Mouse (Mus musculus): ENCODE data around the gene Trhr2. TPM values are rescaled to one million over a fixed set of nuclear protein-coding genes. Genes with fewer than 3 reads are reported as not detected.

Trhr2 gene
- polyA plus RNA-seq, 1 experiment: 0.07 TPM

DNA sequence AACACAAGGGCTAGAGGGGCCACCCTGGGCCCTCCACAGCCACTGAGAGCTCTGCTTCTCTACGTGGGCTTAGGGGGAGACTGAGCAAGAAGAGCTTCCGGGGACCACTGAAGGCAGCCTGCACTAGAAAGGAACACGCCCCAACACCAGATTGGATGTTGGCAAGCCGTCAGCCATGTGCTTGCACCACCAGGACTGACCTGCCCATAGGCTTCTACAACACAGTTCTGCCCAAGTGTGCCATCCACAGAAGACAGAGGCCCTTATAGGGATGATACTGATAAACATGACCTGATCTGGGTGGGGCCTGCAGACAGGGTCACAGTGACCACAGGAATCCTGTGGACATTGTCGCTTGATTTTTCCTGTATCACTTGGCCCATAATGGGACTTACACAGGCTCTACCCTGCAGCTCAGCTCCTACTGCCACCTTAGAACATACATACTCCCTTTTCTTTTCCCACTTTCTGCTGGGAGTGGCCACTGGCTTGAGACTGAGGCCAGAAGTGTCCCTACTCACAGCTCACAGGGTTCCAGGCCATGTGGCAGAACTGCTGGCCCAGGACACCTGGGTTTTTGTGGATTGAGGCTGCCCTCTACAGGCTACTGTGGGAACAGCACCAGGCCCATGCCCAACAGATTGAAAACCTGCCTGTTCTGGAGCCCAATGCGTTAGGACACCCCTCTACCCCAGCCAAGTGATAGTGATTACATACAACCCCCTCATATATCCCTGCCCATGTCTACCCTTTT, 27.6 kb downstream of the Trhr2 start:
- no peaks in the 10 kb centered on the region for H3K79me3 ChIP-seq (ENCODE audit: low read depth)
- TF ChIP-seq MAX (IDR thresholded peaks at IDR 0.05) (peak; percentile 87), MYOD1 (IDR thresholded peaks at IDR 0.05; ENCODE audit: control insufficient read depth, insufficient read length, low read depth) (no peak), CTCF (IDR thresholded peaks at IDR 0.05; ENCODE audit: control insufficient read depth, insufficient read depth, insufficient read length) (peak; percentile 90)
- H3K79me2 ChIP-seq (ENCODE audit: control insufficient read depth, insufficient read depth): no peaks in the 10 kb centered on the region
- H3K27me3 ChIP-seq (ENCODE audit: control insufficient read depth, insufficient read depth, insufficient read length): no peaks in the 10 kb centered on the region
- no peak overlapping the region for H3ac ChIP-seq (ENCODE audit: control insufficient read depth, insufficient read length, low read depth)
- no peak overlapping the region for H3K4me3 ChIP-seq (ENCODE audit: insufficient read depth, poor library complexity, severe bottlenecking)
- no peaks in the 10 kb centered on the region for H3K36me3 ChIP-seq (ENCODE audit: control insufficient read depth, insufficient read depth)

DNA sequence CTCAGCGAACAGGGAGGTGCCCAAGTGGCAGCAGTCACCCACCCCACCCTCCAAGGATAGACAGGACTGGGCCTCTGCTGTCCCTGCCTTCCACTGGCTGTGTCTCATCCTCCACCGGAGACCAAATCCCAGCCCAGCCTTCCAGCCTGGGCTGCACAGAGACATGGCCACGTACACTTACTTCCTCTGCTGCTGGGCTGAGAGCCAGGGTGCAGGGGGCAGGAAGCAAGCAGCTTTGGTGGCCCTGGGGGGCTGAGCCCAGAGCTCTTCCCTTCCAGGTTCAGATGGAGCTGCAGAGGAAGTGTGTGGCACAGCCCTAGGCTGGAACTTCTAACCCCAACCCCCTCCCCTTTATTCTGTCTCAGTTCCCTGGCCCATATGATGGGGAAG, 29.4 kb downstream of the Trhr2 start:
- Histone ChIP-seq H3ac (ENCODE audit: control insufficient read depth, insufficient read length, low read depth) (no peak overlapping the region), H3K36me3 (ENCODE audit: control insufficient read depth, insufficient read depth) (no peaks in the 10 kb centered on the region), H3K79me2 (ENCODE audit: control insufficient read depth, insufficient read depth) (no peaks in the 10 kb centered on the region), H3K4me3 (ENCODE audit: insufficient read depth, poor library complexity, severe bottlenecking) (no peak overlapping the region), H3K79me3 (ENCODE audit: low read depth) (no peaks in the 10 kb centered on the region), H3K27me3 (ENCODE audit: control insufficient read depth, insufficient read depth, insufficient read length) (no peaks in the 10 kb centered on the region)
- no peak for TF ChIP-seq MYOG (IDR thresholded peaks at IDR 0.05; ENCODE audit: control insufficient read depth, extremely low read depth, insufficient read length)
- no peak for TF ChIP-seq USF1 (IDR thresholded peaks at IDR 0.05; ENCODE audit: low read depth)
- no peak for TF ChIP-seq MAX (IDR thresholded peaks at IDR 0.05)
- TF ChIP-seq CTCF (IDR thresholded peaks at IDR 0.05; ENCODE audit: control insufficient read depth, insufficient read depth, insufficient read length): no peak
- no peak for TF ChIP-seq MYOD1 (IDR thresholded peaks at IDR 0.05; ENCODE audit: control insufficient read depth, insufficient read length, low read depth)
- TF ChIP-seq CEBPB (IDR thresholded peaks at IDR 0.05; ENCODE audit: low read depth): no peak
- no peak for TF ChIP-seq FOSL1 (IDR thresholded peaks at IDR 0.05; ENCODE audit: insufficient read depth, low read length, poor library complexity, severe bottlenecking)

DNA sequence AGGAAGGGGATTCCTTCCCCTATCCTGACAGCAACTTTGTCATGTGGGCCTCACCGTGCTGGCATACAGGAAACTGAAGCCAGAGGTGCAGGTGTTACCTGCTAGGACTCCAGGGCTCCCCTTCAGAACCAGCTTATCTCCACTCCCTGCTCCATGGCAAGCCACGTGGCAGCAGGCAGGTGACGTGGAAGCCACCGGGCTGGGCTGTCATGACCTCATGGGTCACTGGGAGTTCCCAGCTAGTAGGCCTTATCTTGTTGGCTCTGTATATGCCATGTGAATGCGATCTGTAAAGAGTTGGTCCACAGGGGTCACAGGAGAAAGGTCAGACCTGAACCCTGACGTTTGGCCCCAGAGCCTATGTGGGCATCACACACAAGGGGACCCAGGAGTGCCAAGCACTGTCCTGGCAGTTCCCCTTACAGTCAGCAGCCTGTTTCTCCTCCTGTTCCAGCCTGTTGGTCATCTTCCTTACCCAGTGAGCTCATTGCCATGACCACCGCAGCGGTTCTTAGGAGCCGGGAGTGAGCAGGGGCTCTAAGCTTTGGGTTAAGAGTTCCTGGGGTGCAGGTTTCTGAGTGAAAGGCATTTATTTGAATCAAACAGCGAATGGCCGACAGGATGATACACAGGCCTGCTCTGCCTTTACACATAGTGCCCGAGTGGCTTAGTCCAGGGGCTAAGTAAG, 30.0 kb downstream of the Trhr2 start:
- no peaks in the 10 kb centered on the region for H3K79me3 ChIP-seq (ENCODE audit: low read depth)
- TF ChIP-seq FOSL1 (IDR thresholded peaks at IDR 0.05; ENCODE audit: insufficient read depth, low read length, poor library complexity, severe bottlenecking) (no peak), MAX (IDR thresholded peaks at IDR 0.05) (no peak), CTCF (IDR thresholded peaks at IDR 0.05; ENCODE audit: control insufficient read depth, insufficient read depth, insufficient read length) (no peak), CEBPB (IDR thresholded peaks at IDR 0.05; ENCODE audit: low read depth) (no peak)
- H3K79me2 ChIP-seq (ENCODE audit: control insufficient read depth, insufficient read depth): no peaks in the 10 kb centered on the region
- no peak overlapping the region for H3K4me3 ChIP-seq (ENCODE audit: insufficient read depth, poor library complexity, severe bottlenecking)
- no peak overlapping the region for H3ac ChIP-seq (ENCODE audit: control insufficient read depth, insufficient read length, low read depth)
- H3K27me3 ChIP-seq (ENCODE audit: control insufficient read depth, insufficient read depth, insufficient read length): no peaks in the 10 kb centered on the region
- no peaks in the 10 kb centered on the region for H3K36me3 ChIP-seq (ENCODE audit: control insufficient read depth, insufficient read depth)

DNA sequence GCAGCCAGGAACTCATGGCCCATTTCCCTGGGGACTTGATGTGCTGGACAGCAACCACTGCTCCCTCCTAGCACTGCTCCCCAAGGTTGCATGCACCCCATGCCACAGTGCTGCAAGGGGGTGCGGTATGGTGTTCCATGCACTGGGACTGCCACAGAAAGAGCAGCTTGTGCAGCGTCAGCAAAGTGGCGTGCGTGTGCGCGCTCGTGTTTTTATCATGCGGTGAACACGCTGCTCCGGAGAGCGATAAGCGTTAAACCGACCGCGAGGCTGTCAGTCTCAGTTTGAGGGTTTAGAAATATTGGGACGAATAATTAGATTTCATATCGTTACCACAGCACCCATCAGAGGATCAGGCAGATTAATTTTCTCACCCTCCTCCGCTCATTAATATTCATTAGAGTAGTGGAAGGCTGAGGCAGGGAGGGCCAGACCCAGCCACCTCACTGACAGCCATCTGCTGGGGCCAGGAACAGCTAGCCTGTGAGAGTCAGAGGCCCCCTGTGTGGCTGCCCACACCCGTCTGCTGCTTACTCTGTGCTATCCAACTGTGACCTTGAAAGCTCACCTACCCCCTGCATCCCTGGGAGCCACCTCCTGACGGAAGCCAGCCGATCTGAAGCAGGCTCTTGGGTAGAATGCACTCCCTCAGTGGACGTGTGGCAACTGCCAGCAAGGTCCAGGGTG, 30.9 kb downstream of the Trhr2 start:
- Histone ChIP-seq H3K4me3 (ENCODE audit: insufficient read depth, poor library complexity, severe bottlenecking) (no peak overlapping the region), H3K79me3 (ENCODE audit: low read depth) (no peaks in the 10 kb centered on the region), H3K27me3 (ENCODE audit: control insufficient read depth, insufficient read depth, insufficient read length) (no peaks in the 10 kb centered on the region), H3K36me3 (ENCODE audit: control insufficient read depth, insufficient read depth) (peaks cover 1% of the 10 kb centered on the region), H3K79me2 (ENCODE audit: control insufficient read depth, insufficient read depth) (no peaks in the 10 kb centered on the region), H3ac (ENCODE audit: control insufficient read depth, insufficient read length, low read depth) (no peak overlapping the region)
- TF ChIP-seq CTCF (IDR thresholded peaks at IDR 0.05; ENCODE audit: control insufficient read depth, insufficient read depth, insufficient read length) (no peak), MAX (IDR thresholded peaks at IDR 0.05) (no peak), CEBPB (IDR thresholded peaks at IDR 0.05; ENCODE audit: low read depth) (no peak), MYOG (IDR thresholded peaks at IDR 0.05; ENCODE audit: control insufficient read depth, extremely low read depth, insufficient read length) (no peak), FOSL1 (IDR thresholded peaks at IDR 0.05; ENCODE audit: insufficient read depth, low read length, poor library complexity, severe bottlenecking) (no peak), MYOD1 (IDR thresholded peaks at IDR 0.05; ENCODE audit: control insufficient read depth, insufficient read length, low read depth) (no peak), USF1 (IDR thresholded peaks at IDR 0.05; ENCODE audit: low read depth) (no peak)

DNA sequence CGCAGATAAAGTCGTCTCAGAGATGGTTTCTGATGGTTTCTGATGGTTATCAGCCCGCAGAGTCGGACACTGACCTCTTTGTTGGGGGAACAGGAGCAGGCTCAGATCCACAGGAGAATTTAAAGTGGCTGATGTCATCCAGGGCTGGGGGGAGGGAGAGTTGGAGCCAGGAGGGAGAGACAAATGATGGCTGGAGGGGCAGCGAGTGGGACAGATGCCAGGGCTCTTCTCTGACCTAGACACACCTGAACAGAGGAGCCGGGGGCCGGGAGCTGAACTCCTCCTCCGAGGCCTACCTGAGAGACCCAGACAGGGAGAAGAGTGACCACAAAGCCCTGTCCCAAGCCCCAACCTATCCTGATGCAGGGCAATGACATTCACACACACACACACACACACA, 31.5 kb downstream of the Trhr2 start:
- no peaks in the 10 kb centered on the region for H3K79me3 ChIP-seq (ENCODE audit: low read depth)
- TF ChIP-seq USF1 (IDR thresholded peaks at IDR 0.05; ENCODE audit: low read depth) (no peak), FOSL1 (IDR thresholded peaks at IDR 0.05; ENCODE audit: insufficient read depth, low read length, poor library complexity, severe bottlenecking) (no peak)
- H3K79me2 ChIP-seq (ENCODE audit: control insufficient read depth, insufficient read depth): no peaks in the 10 kb centered on the region
- H3K4me3 ChIP-seq (ENCODE audit: insufficient read depth, poor library complexity, severe bottlenecking): no peak overlapping the region
- H3K36me3 ChIP-seq (ENCODE audit: control insufficient read depth, insufficient read depth): peaks cover 3% of the 10 kb centered on the region
- H3K27me3 ChIP-seq (ENCODE audit: control insufficient read depth, insufficient read depth, insufficient read length): no peaks in the 10 kb centered on the region
- H3ac ChIP-seq (ENCODE audit: control insufficient read depth, insufficient read length, low read depth): no peak overlapping the region
